Mouse (Mus musculus) MEL (cell line): ENCODE measurements around the gene Apon. TPM values are rescaled to one million over a fixed set of nuclear protein-coding genes. Genes with fewer than 3 reads are reported as not detected.

Experiments used
- DNase-seq: peaks from one replicate; pipeline ENCODE4 v3.0.0; 2011; ENCODE audit warnings: low read depth, low spot score
- H3K27ac ChIP-seq: 2 replicates; pipeline ENCODE4 v1.5.1; 2012; ENCODE audit warnings: low read depth, mild to moderate bottlenecking, control low read depth, low read length, moderate library complexity; ENCODE audit not compliant: control insufficient read depth
- H3K27me3 ChIP-seq, 2 experiments: fragments of 150-350 bp in 1 of 2; sonication (generic) in 1 of 2; 2 replicates each; pipeline ENCODE4 v1.6.1; 2012; ENCODE audit warnings: low read length in 2 of 2, mild to moderate bottlenecking in 2 of 2, improper control_type of control experiment in 1 of 2, moderate library complexity in 1 of 2; ENCODE audit not compliant: insufficient read depth in 2 of 2, control insufficient read depth in 1 of 2
- H3K36me3 ChIP-seq, 2 experiments: 2 replicates each; pipeline ENCODE4 v1.6.1; 2012 to 2014; ENCODE audit warnings: low read length in 2 of 2, improper control_type of control experiment in 1 of 2, inconsistent platforms in 1 of 2, mild to moderate bottlenecking in 1 of 2; ENCODE audit not compliant: insufficient read depth in 2 of 2, control insufficient read depth in 1 of 2
- H3K4me1 ChIP-seq, 2 experiments: fragments of 150-350 bp in 1 of 2; sonication (generic) in 1 of 2; 2 replicates each; pipeline ENCODE4 v1.6.1; 2012; ENCODE audit warnings: low read length in 2 of 2, improper control_type of control experiment in 1 of 2, mild to moderate bottlenecking in 1 of 2; ENCODE audit not compliant: insufficient read depth in 2 of 2, control insufficient read depth in 1 of 2
- H3K4me3 ChIP-seq, 2 experiments: fragments of 150-350 bp in 1 of 2; sonication (generic) in 1 of 2; 2 replicates each; pipeline ENCODE4 v1.5.1; 2012; ENCODE audit warnings: low read depth in 2 of 2, low read length in 2 of 2, mild to moderate bottlenecking in 2 of 2, moderate library complexity in 2 of 2, control low read depth in 1 of 2, improper control_type of control experiment in 1 of 2; ENCODE audit not compliant: control insufficient read depth in 1 of 2, insufficient read depth in 1 of 2
- H3K79me2 ChIP-seq: 2 replicates; pipeline ENCODE4 v1.6.1; 2012; ENCODE audit warnings: mild to moderate bottlenecking, low read length, moderate library complexity; ENCODE audit not compliant: control insufficient read depth, poor library complexity, insufficient read depth
- H3K9ac ChIP-seq: 2 replicates; pipeline ENCODE4 v1.6.1; 2012; ENCODE audit warnings: low read depth, mild to moderate bottlenecking, control low read depth, low read length, moderate library complexity; ENCODE audit not compliant: control insufficient read depth, poor library complexity, severe bottlenecking
- H3K9me3 ChIP-seq: fragments of 150-350 bp; sonication (generic); replicated peaks from 2 replicates; pipeline ENCODE4 v1.6.1; 2012; ENCODE audit warnings: mild to moderate bottlenecking, low read length, improper control_type of control experiment, moderate library complexity; ENCODE audit not compliant: insufficient read depth
- BHLHE40 ChIP-seq: IDR thresholded peaks from 2 replicates; pipeline ENCODE4 v1.6.1; 2012; ENCODE audit warnings: low read depth, mild to moderate bottlenecking, inconsistent platforms, low read length, improper control_type of control experiment, borderline replicate concordance
- CHD2 ChIP-seq: IDR thresholded peaks from 2 replicates; pipeline ENCODE4 v1.6.1; 2011; ENCODE audit warnings: low read length, improper control_type of control experiment
- HCFC1 ChIP-seq: IDR thresholded peaks from 2 replicates; pipeline ENCODE4 v1.6.1; 2012; ENCODE audit warnings: low read depth, mild to moderate bottlenecking, inconsistent platforms, low read length, improper control_type of control experiment, moderate library complexity
- JUND ChIP-seq: IDR thresholded peaks from 2 replicates; pipeline ENCODE4 v1.6.1; 2011; ENCODE audit warnings: low read depth, mild to moderate bottlenecking, improper control_type of control experiment, low read length
- MAFK ChIP-seq: IDR thresholded peaks from 2 replicates; pipeline ENCODE4 v1.6.1; 2011; ENCODE audit warnings: low read depth, mild to moderate bottlenecking, low read length, improper control_type of control experiment, borderline replicate concordance
- MAZ ChIP-seq: IDR thresholded peaks from 2 replicates; pipeline ENCODE4 v1.6.1; 2012; ENCODE audit warnings: low read depth, mild to moderate bottlenecking, inconsistent platforms, low read length, improper control_type of control experiment
- MEF2A ChIP-seq: IDR thresholded peaks from 2 replicates; pipeline ENCODE4 v1.6.1; 2014; ENCODE audit warnings: low read depth, mild to moderate bottlenecking, inconsistent platforms, low read length, improper control_type of control experiment; ENCODE audit not compliant: poor library complexity, insufficient replicate concordance, severe bottlenecking; ENCODE audit errors: extremely low read depth
- MYC ChIP-seq: IDR thresholded peaks from 2 replicates; pipeline ENCODE4 v1.6.1; 2011; ENCODE audit warnings: low read depth, mild to moderate bottlenecking, low read length, improper control_type of control experiment, moderate library complexity
- POLR2AphosphoS5 ChIP-seq: IDR thresholded peaks from 2 replicates; pipeline ENCODE4 v1.6.1; 2012; ENCODE audit warnings: low read depth, borderline replicate concordance, mild to moderate bottlenecking, inconsistent platforms, low read length, moderate library complexity, mixed read lengths
- RCOR1 ChIP-seq: IDR thresholded peaks from 2 replicates; pipeline ENCODE4 v1.6.1; 2012; ENCODE audit warnings: low read depth, mild to moderate bottlenecking, inconsistent platforms, low read length, improper control_type of control experiment
- SMC3 ChIP-seq: IDR thresholded peaks from 2 replicates; pipeline ENCODE4 v1.6.1; 2011; ENCODE audit warnings: low read depth, low read length, improper control_type of control experiment
- TAL1 ChIP-seq: IDR thresholded peaks from 2 replicates; pipeline ENCODE4 v1.6.1; 2012; ENCODE audit warnings: mild to moderate bottlenecking, inconsistent platforms, low read length, moderate library complexity, mixed read lengths
- TBP ChIP-seq: IDR thresholded peaks from 2 replicates; pipeline ENCODE4 v1.8.0; 2011; ENCODE audit warnings: low read depth, low read length, improper control_type of control experiment
- ZKSCAN1 ChIP-seq: IDR thresholded peaks from 2 replicates; pipeline ENCODE4 v1.6.1; 2012; ENCODE audit warnings: low read depth, mild to moderate bottlenecking, inconsistent platforms, low read length, improper control_type of control experiment, moderate library complexity
- polyA plus RNA-seq, 2 experiments: library from polyadenylated mRNA; stranded (reverse) in 1 of 2; unstranded in 1 of 2; fragments of >175 nt in 1 of 2; fragments of >200 nt in 1 of 2; gene quantifications; 2 replicates each; pipeline versions ENCODE4 v1.2.1 to v1.2.4; 2012; ENCODE audit warnings: low replicate concordance in 2 of 2, low read depth in 1 of 2; ENCODE audit not compliant: insufficient read length in 2 of 2, insufficient read depth in 1 of 2, missing spikeins in 1 of 2
- total RNA-seq: library from RNA; depleted of rRNA; stranded (reverse); fragments of 300-350 nt; gene quantifications from 2 replicates; pipeline ENCODE4 v1.2.3, GENCODE M21; 2012; rRNA removed

The Apon gene
- total RNA-seq (0.27 and 0.46 TPM in 2 replicates), polyA plus RNA-seq (under 1 TPM in 1 of 2 experiments, not detected in 1; 0.46 TPM)

GRCm38 (mm10) chr10:128253677-128254255 lies at the start of gene Apon:
Apon (plus strand) TSS chr10:128254096.
- Histone ChIP-seq H3K4me3 (no peak within 1 kb of the TSS), H3K79me2 (no peaks in the 10 kb centered on the region), H3K9ac (no peak within 1 kb of the TSS), H3K9me3 (no peaks in the 10 kb centered on the region), H3K27me3 (no peaks in the 10 kb centered on the region), H3K27ac (no peak within 1 kb of the TSS), H3K4me1 (peaks cover 0 to 2% of the 10 kb centered on the region in 2 experiments; a peak in 1 of 4 replicates), H3K36me3 (peaks cover 0 to 5% of the 10 kb centered on the region in 2 experiments; a peak in 3 of 4 replicates)
- DNase-seq: no peak
- TF ChIP-seq SMC3: no peak

GRCm38 (mm10) chr10:128204941-128205340 lies 49.0 kb upstream of the Apon start:
- H3K27me3 ChIP-seq: no peaks in the 10 kb centered on the region
- no peaks in the 10 kb centered on the region for H3K9me3 ChIP-seq
- H3K79me2 ChIP-seq: no peaks in the 10 kb centered on the region
- H3K27ac ChIP-seq: no peak overlapping the region
- peaks cover 0 to 1% of the 10 kb centered on the region in 2 experiments; a peak in 2 of 4 replicates for H3K36me3 ChIP-seq
- no peak overlapping the region for H3K4me3 ChIP-seq
- DNase-seq: no peak
- H3K4me1 ChIP-seq: peaks cover 0 to under 1% of the 10 kb centered on the region in 2 experiments; a peak in 1 of 4 replicates
- no peak overlapping the region for H3K9ac ChIP-seq
- no peak for TF ChIP-seq JUND
- no peak for TF ChIP-seq TBP
- no peak for TF ChIP-seq BHLHE40
- no peak for TF ChIP-seq HCFC1
- no peak for TF ChIP-seq MYC
- no peak for TF ChIP-seq RCOR1
- no peak for TF ChIP-seq MEF2A
- no peak for TF ChIP-seq POLR2AphosphoS5
- TF ChIP-seq TAL1: no peak
- TF ChIP-seq MAFK: no peak
- TF ChIP-seq, all 39 proteins: peak for 0

GRCm38 (mm10) chr10:128208326-128208725 lies 45.6 kb upstream of the Apon start:
- Histone ChIP-seq H3K27ac (no peak overlapping the region), H3K36me3 (peaks cover 0 to 13% of the 10 kb centered on the region in 2 experiments; a peak in 2 of 4 replicates), H3K79me2 (peaks cover 11% of the 10 kb centered on the region), H3K27me3 (no peaks in the 10 kb centered on the region), H3K9ac (no peak overlapping the region), H3K4me3 (no peak overlapping the region), H3K4me1 (peaks cover 2 to 13% of the 10 kb centered on the region in 2 experiments; a peak in 3 of 4 replicates), H3K9me3 (no peaks in the 10 kb centered on the region)
- no peak for TF ChIP-seq MAZ
- TF ChIP-seq ZKSCAN1: no peak
- no peak for TF ChIP-seq TAL1
- TF ChIP-seq CHD2: no peak
- no peak for DNase-seq
